Mouse (Mus musculus): Measurements from ENCODE around the gene Col23a1.
"Not testable (repeated sequence)": the region's sequence is repeated elsewhere in the genome, so short reads cannot be mapped to it uniquely, and the experiment has no call there.

Col23a1 gene

GRCm38 (mm10) chr11:51328387-51328942 lies 38.7 kb downstream of the Col23a1 start:
- no peak for DNase-seq (ENCODE audit: low spot score in 2 of 2)

GRCm38 (mm10) chr11:51329837-51330714 lies 40.4 kb downstream of the Col23a1 start:
- DNase-seq (ENCODE audit: low spot score in 2 of 2) = no peak

- DNase-seq (ENCODE audit: low spot score in 2 of 2) = no peak
These were observed 44.3 kb downstream of the Col23a1 start for GRCm38 (mm10) chr11:51334017-51334416.

GRCm38 (mm10) chr11:51337585-51337984 lies 47.9 kb downstream of the Col23a1 start:
- DNase-seq (ENCODE audit: low spot score in 2 of 2) = peak; percentile 56 to 57

- no peak for DNase-seq (ENCODE audit: low spot score in 2 of 2)
These were observed 48.7 kb downstream of the Col23a1 start for GRCm38 (mm10) chr11:51338416-51338815.

- no peak for DNase-seq (ENCODE audit: low spot score in 2 of 2)
These were observed 51.4 kb downstream of the Col23a1 start for GRCm38 (mm10) chr11:51341091-51341490.

- peak; percentile 46 to 74 for DNase-seq (ENCODE audit: low spot score in 2 of 2)
These were observed 53.1 kb downstream of the Col23a1 start for GRCm38 (mm10) chr11:51342776-51343175.

GRCm38 (mm10) chr11:51343312-51343711 lies 53.6 kb downstream of the Col23a1 start:
- no peak for DNase-seq (ENCODE audit: low spot score in 2 of 2)

- DNase-seq (ENCODE audit: low spot score in 2 of 2) = no peak
These were observed 54.1 kb downstream of the Col23a1 start for GRCm38 (mm10) chr11:51343728-51344289.

- no peak for DNase-seq (ENCODE audit: low spot score in 2 of 2)
These were observed 56.1 kb downstream of the Col23a1 start for GRCm38 (mm10) chr11:51345481-51346465.

- DNase-seq (ENCODE audit: low spot score in 2 of 2) = no peak
These were observed 58.0 kb downstream of the Col23a1 start for GRCm38 (mm10) chr11:51347756-51348155.

GRCm38 (mm10) chr11:51349665-51350064 lies 59.9 kb downstream of the Col23a1 start:
- no peak for DNase-seq (ENCODE audit: low spot score in 2 of 2)

- no peak for DNase-seq (ENCODE audit: low spot score in 2 of 2)
These were observed 61.4 kb downstream of the Col23a1 start for GRCm38 (mm10) chr11:51351151-51351550.

- no peak for DNase-seq (ENCODE audit: low spot score in 2 of 2)
These were observed 62.1 kb downstream of the Col23a1 start for GRCm38 (mm10) chr11:51351841-51352240.

- DNase-seq (ENCODE audit: low spot score in 2 of 2) = no peak
These were observed 64.0 kb downstream of the Col23a1 start for GRCm38 (mm10) chr11:51353746-51354145.

GRCm38 (mm10) chr11:51358981-51359380 lies 69.3 kb downstream of the Col23a1 start:
- DNase-seq (ENCODE audit: low spot score in 2 of 2) = not testable (repeated sequence)

GRCm38 (mm10) chr11:51364353-51364752 lies 74.6 kb downstream of the Col23a1 start:
- DNase-seq (ENCODE audit: low spot score in 2 of 2) = no peak

- DNase-seq (ENCODE audit: low spot score in 2 of 2) = no peak
These were observed 77.6 kb downstream of the Col23a1 start for GRCm38 (mm10) chr11:51367334-51367733.

- no peak for DNase-seq (ENCODE audit: low spot score in 2 of 2)
These were observed 80.6 kb downstream of the Col23a1 start for GRCm38 (mm10) chr11:51370273-51370672.

GRCm38 (mm10) chr11:51371321-51371720 lies 81.6 kb downstream of the Col23a1 start:
- no peak for DNase-seq (ENCODE audit: low spot score in 2 of 2)

- DNase-seq (ENCODE audit: low spot score in 2 of 2) = no peak
These were observed 82.2 kb downstream of the Col23a1 start for GRCm38 (mm10) chr11:51371926-51372325.

GRCm38 (mm10) chr11:51377199-51377598 lies 87.5 kb downstream of the Col23a1 start:
- no peak for DNase-seq (ENCODE audit: low spot score in 2 of 2)

Data from right cerebral cortex, adult 2 months (tissue).